Mouse (Mus musculus) megakaryocyte, adult 5-6 weeks (primary cell): ENCODE results near the gene Catsper3. TPM values are rescaled to one million over a fixed set of nuclear protein-coding genes. Genes with fewer than 3 reads are reported as not detected.

ENCODE experiments used
- ATAC-seq: 2 replicates; pipeline ENCODE4 v1.8.0; 2016; ENCODE audit warnings: mild to moderate bottlenecking, inconsistent platforms; ENCODE audit not compliant: poor library complexity, severe bottlenecking
- total RNA-seq, 2 experiments: library from RNA; stranded (forward) in 1 of 2; stranded (reverse) in 1 of 2; fragments of 153-499, 151-499 nt in 1 of 2; fragments of 221-1000, 200-1000 nt in 1 of 2; gene quantifications; 2 replicates each; pipeline versions ENCODE4 v1.2.3 to v1.2.4; 2015 to 2017

The Catsper3 gene
- total RNA-seq, 2 experiments from 2014 or later, result not detected

DNA sequence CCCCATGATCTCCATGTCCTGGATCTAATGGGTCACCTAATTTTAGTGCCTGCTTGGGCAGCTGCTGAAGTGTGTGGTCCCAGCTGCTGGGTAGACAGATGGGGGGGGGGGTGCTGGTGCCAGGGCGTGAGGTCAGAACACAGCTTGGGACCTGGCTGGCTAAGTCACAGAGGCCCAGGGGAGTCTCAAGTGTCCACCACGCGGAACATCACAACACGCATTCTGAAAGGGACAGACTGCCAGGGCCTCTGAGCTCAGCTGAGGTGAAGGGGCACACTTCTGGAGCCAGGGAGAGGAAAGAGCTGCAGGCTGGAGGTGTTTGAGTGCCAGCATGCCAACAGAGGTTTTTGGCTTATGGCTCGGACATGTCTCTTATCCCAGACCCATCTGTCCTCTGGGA is 66.4 kb downstream of the Catsper3 start:
- no peak for ATAC-seq

DNA sequence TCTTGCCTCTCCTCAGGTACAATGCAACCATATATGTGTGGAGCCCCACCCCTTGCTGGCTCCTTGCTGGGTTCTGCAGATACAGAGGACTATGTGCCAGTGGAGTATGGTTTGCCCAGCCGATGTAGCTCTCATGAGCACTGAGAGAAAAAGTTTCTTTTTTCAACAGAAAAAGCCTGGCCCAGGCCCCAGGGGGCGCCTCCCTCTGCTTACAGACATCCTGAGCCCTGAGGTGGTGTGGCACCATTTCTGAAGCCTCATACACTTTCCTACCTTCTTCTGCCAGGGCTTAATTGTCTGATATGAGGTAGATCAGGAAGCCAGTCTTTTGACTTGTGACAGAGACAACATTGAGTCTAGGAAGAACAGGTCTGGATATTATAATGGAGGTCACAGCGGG is 67.8 kb downstream of the Catsper3 start:
- ATAC-seq, result no peak

GRCm38 (mm10) chr13:55855793-55856192 is 71.4 kb downstream of the Catsper3 start:
- no peak for ATAC-seq

- ATAC-seq, result peak; percentile 81
Observed at GRCm38 (mm10) chr13:55858463-55858862, 74.1 kb downstream of the Catsper3 start.

Other genes starting within 250 kb of the Catsper3 start
- gene Ddx41, start 247.9 kb upstream of the Catsper3 start, total RNA-seq (2015), result 16.2 and 20.9 TPM in 2 replicates
- gene Ddx41, start 247.9 kb upstream of the Catsper3 start, total RNA-seq (2017), result 41.4 and 56.6 TPM in 2 replicates
- 29.7 and 35.4 TPM in 2 replicates for gene Fam193b, start 213.4 kb upstream of the Catsper3 start, total RNA-seq (2015)
- gene Fam193b, start 213.4 kb upstream of the Catsper3 start, total RNA-seq (2017), result 19.1 and 26.4 TPM in 2 replicates
- 44.1 and 54.7 TPM in 2 replicates for gene Tmed9, start 210.8 kb upstream of the Catsper3 start, total RNA-seq (2015)
- gene Tmed9, start 210.8 kb upstream of the Catsper3 start, total RNA-seq (2017), result 87.7 and 100 TPM in 2 replicates
- 10.4 TPM in 2 replicates for gene B4galt7, start 184.7 kb upstream of the Catsper3 start, total RNA-seq (2015)
- 11.3 and 11.8 TPM in 2 replicates for gene B4galt7, start 184.7 kb upstream of the Catsper3 start, total RNA-seq (2017)
- gene Caml, start 161.6 kb upstream of the Catsper3 start, total RNA-seq (2015), result 30.5 and 30.6 TPM in 2 replicates
- gene Caml, start 161.6 kb upstream of the Catsper3 start, total RNA-seq (2017), result 25.9 and 36.6 TPM in 2 replicates
- gene Ddx46, start 149.5 kb upstream of the Catsper3 start, total RNA-seq (2015), result 44.2 and 49.5 TPM in 2 replicates
- gene Ddx46, start 149.5 kb upstream of the Catsper3 start, total RNA-seq (2017), result 58.1 and 60.1 TPM in 2 replicates
- 59.5 and 68.7 TPM in 2 replicates for gene B230219D22Rik, start 91.4 kb upstream of the Catsper3 start, total RNA-seq (2015)
- 32.5 and 35.8 TPM in 2 replicates for gene B230219D22Rik, start 91.4 kb upstream of the Catsper3 start, total RNA-seq (2017)
- gene Txndc15, start 69.9 kb upstream of the Catsper3 start, total RNA-seq (2015), result 24.4 and 32.2 TPM in 2 replicates
- gene Txndc15, start 69.9 kb upstream of the Catsper3 start, total RNA-seq (2017), result 36.8 and 48.9 TPM in 2 replicates
- gene Pcbd2, start 57.2 kb upstream of the Catsper3 start, total RNA-seq (2015), result 48.9 and 56.0 TPM in 2 replicates
- 14.6 and 20.9 TPM in 2 replicates for gene Pcbd2, start 57.2 kb upstream of the Catsper3 start, total RNA-seq (2017)
- not detected in 2 replicates for gene Pitx1, start 51.6 kb downstream of the Catsper3 start, total RNA-seq (2015)
- gene Pitx1, start 51.6 kb downstream of the Catsper3 start, total RNA-seq (2017), result not detected in 2 replicates